Mouse (Mus musculus) liver, postnatal 0 days (tissue): Measurements from ENCODE around the gene Nosip.

Experiments
- CTCF ChIP-seq: sonication (generic); IDR thresholded peaks from 2 replicates; pipeline ENCODE4 v1.5.1; 2016; ENCODE audit warnings: antibody characterized with exemption, low read depth
- EP300 ChIP-seq: IDR thresholded peaks from 2 replicates; pipeline ENCODE4 v1.6.1; 2016; ENCODE audit warnings: antibody characterized with exemption, low read depth, mild to moderate bottlenecking

DNA sequence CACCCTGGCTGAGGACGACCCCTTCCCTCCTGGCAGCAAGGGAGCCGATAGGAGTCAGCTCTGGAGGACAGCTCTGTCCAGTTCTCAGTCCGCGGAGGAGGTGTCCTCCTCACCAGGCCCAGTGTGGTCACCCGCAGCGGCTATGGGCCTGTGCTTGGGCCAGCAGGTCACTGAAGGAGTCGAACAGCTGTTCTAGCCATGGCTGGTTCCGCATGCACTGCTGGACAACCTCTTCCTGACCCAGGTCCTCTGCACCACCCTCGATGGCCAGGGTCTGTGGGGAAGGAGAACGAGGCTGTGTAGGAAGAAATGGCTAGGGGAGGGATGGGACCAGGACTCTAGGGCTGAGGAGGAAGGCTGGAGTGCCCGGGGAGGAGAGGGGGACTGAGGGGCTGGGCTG lies 33.9 kb upstream of the Nosip start:
- TF ChIP-seq CTCF: no peak
- TF ChIP-seq EP300: no peak
